Mouse (Mus musculus): ENCODE measurements around the gene Wt1. TPM values are rescaled to one million over a fixed set of nuclear protein-coding genes. Genes with fewer than 3 reads are reported as not detected.
A peak's percentile ranks its signal among the peaks of the same experiment; 100 is the strongest.

Gene Wt1
- polyA plus RNA-seq (2012; rRNA removed) = 18.5 and 30.7 TPM in 2 replicates

- no peak for TF ChIP-seq POLR2A (IDR thresholded peaks at IDR 0.05; ENCODE audit: low read depth, low read length)
- WGBS = 5% methylated on average over 25 of the region's 25 CpGs
- H3K27me3 ChIP-seq (ENCODE audit: control insufficient read depth, insufficient read depth, low read length) = peaks cover 39% of the 10 kb centered on the region
- peak within 1 kb of the TSS; percentile 50 for H3K27ac ChIP-seq (ENCODE audit: insufficient read depth, low read length)
- peak within 1 kb of the TSS; percentile 42 for H3K4me3 ChIP-seq (ENCODE audit: extremely low read depth, insufficient read depth, insufficient read length)
- H3K36me3 ChIP-seq (ENCODE audit: control insufficient read depth, insufficient read depth, low read length) = no peaks in the 10 kb centered on the region
- DNase-seq (ENCODE audit: low read depth in 1 of 2, low spot score in 2 of 2) = peak in 1 of 2 experiments; percentile 12
- H3K4me1 ChIP-seq (ENCODE audit: control insufficient read depth, insufficient read depth, insufficient read length) = no peaks in the 10 kb centered on the region
Observed at GRCm38 (mm10) chr2:105126279-105126678, at the start of gene Wt1. Gene Wt1, plus strand, starts transcription at chr2:105126529.

- H3K4me3 ChIP-seq (ENCODE audit: extremely low read depth, insufficient read depth, insufficient read length) = no peak overlapping the region
- no peak for TF ChIP-seq POLR2A (IDR thresholded peaks at IDR 0.05; ENCODE audit: low read depth, low read length)
- TF ChIP-seq CTCF (IDR thresholded peaks at IDR 0.05; ENCODE audit: extremely low read depth, insufficient read depth, insufficient read length, insufficient replicate concordance) = no peak
- no peak overlapping the region for H3K27ac ChIP-seq (ENCODE audit: insufficient read depth, low read length)
- no peaks in the 10 kb centered on the region for H3K4me1 ChIP-seq (ENCODE audit: control insufficient read depth, insufficient read depth, insufficient read length)
- no peak for DNase-seq (ENCODE audit: low read depth in 1 of 2, low spot score in 2 of 2)
- no peaks in the 10 kb centered on the region for H3K36me3 ChIP-seq (ENCODE audit: control insufficient read depth, insufficient read depth, low read length)
- 84% methylated on average over 7 of the region's 7 CpGs for WGBS
- H3K27me3 ChIP-seq (ENCODE audit: control insufficient read depth, insufficient read depth, low read length) = no peaks in the 10 kb centered on the region
Observed at GRCm38 (mm10) chr2:105077151-105077550, 49.2 kb upstream of the Wt1 start.

GRCm38 (mm10) chr2:105082256-105082790 lies 44.0 kb upstream of the Wt1 start:
- no peak for DNase-seq (ENCODE audit: low read depth in 1 of 2, low spot score in 2 of 2)
- Histone ChIP-seq H3K27me3 (ENCODE audit: control insufficient read depth, insufficient read depth, low read length) (no peaks in the 10 kb centered on the region), H3K4me1 (ENCODE audit: control insufficient read depth, insufficient read depth, insufficient read length) (no peaks in the 10 kb centered on the region), H3K27ac (ENCODE audit: insufficient read depth, low read length) (no peak overlapping the region), H3K36me3 (ENCODE audit: control insufficient read depth, insufficient read depth, low read length) (no peaks in the 10 kb centered on the region), H3K4me3 (ENCODE audit: extremely low read depth, insufficient read depth, insufficient read length) (no peak overlapping the region)
- 44% methylated on average over 9 of the region's 9 CpGs for whole genome bisulfite sequencing
- TF ChIP-seq POLR2A (IDR thresholded peaks at IDR 0.05; ENCODE audit: low read depth, low read length) (no peak), CTCF (IDR thresholded peaks at IDR 0.05; ENCODE audit: extremely low read depth, insufficient read depth, insufficient read length, insufficient replicate concordance) (no peak)

- Histone ChIP-seq H3K27ac (ENCODE audit: insufficient read depth, low read length) (no peak overlapping the region), H3K36me3 (ENCODE audit: control insufficient read depth, insufficient read depth, low read length) (no peaks in the 10 kb centered on the region), H3K27me3 (ENCODE audit: control insufficient read depth, insufficient read depth, low read length) (no peaks in the 10 kb centered on the region), H3K4me1 (ENCODE audit: control insufficient read depth, insufficient read depth, insufficient read length) (no peaks in the 10 kb centered on the region), H3K4me3 (ENCODE audit: extremely low read depth, insufficient read depth, insufficient read length) (no peak overlapping the region)
- no peak for TF ChIP-seq CTCF (IDR thresholded peaks at IDR 0.05; ENCODE audit: extremely low read depth, insufficient read depth, insufficient read length, insufficient replicate concordance)
- no peak for TF ChIP-seq POLR2A (IDR thresholded peaks at IDR 0.05; ENCODE audit: low read depth, low read length)
- 80% methylated on average over 4 of the region's 4 CpGs for WGBS
- DNase-seq (ENCODE audit: low read depth in 1 of 2, low spot score in 2 of 2) = no peak
Observed at GRCm38 (mm10) chr2:105084035-105084434, 42.3 kb upstream of the Wt1 start.

GRCm38 (mm10) chr2:105086081-105086480 lies 40.2 kb upstream of the Wt1 start:
- WGBS = 93% methylated on average over 3 of the region's 3 CpGs
- TF ChIP-seq POLR2A (IDR thresholded peaks at IDR 0.05; ENCODE audit: low read depth, low read length) (no peak), CTCF (IDR thresholded peaks at IDR 0.05; ENCODE audit: extremely low read depth, insufficient read depth, insufficient read length, insufficient replicate concordance) (no peak)
- Histone ChIP-seq H3K27me3 (ENCODE audit: control insufficient read depth, insufficient read depth, low read length) (no peaks in the 10 kb centered on the region), H3K4me1 (ENCODE audit: control insufficient read depth, insufficient read depth, insufficient read length) (no peaks in the 10 kb centered on the region), H3K27ac (ENCODE audit: insufficient read depth, low read length) (no peak overlapping the region), H3K4me3 (ENCODE audit: extremely low read depth, insufficient read depth, insufficient read length) (no peak overlapping the region), H3K36me3 (ENCODE audit: control insufficient read depth, insufficient read depth, low read length) (no peaks in the 10 kb centered on the region)
- DNase-seq (ENCODE audit: low read depth in 1 of 2, low spot score in 2 of 2) = no peak

GRCm38 (mm10) chr2:105088005-105088404 lies 38.3 kb upstream of the Wt1 start:
- H3K27me3 ChIP-seq (ENCODE audit: control insufficient read depth, insufficient read depth, low read length) = no peaks in the 10 kb centered on the region
- no peak overlapping the region for H3K27ac ChIP-seq (ENCODE audit: insufficient read depth, low read length)
- no peak for DNase-seq (ENCODE audit: low read depth in 1 of 2, low spot score in 2 of 2)
- no peak overlapping the region for H3K4me3 ChIP-seq (ENCODE audit: extremely low read depth, insufficient read depth, insufficient read length)
- no peaks in the 10 kb centered on the region for H3K4me1 ChIP-seq (ENCODE audit: control insufficient read depth, insufficient read depth, insufficient read length)
- TF ChIP-seq POLR2A (IDR thresholded peaks at IDR 0.05; ENCODE audit: low read depth, low read length) = no peak
- TF ChIP-seq CTCF (IDR thresholded peaks at IDR 0.05; ENCODE audit: extremely low read depth, insufficient read depth, insufficient read length, insufficient replicate concordance) = no peak
- H3K36me3 ChIP-seq (ENCODE audit: control insufficient read depth, insufficient read depth, low read length) = no peaks in the 10 kb centered on the region
- 78% methylated on average over 3 of the region's 3 CpGs for WGBS

GRCm38 (mm10) chr2:105089083-105089482 lies 37.2 kb upstream of the Wt1 start:
- Histone ChIP-seq H3K36me3 (ENCODE audit: control insufficient read depth, insufficient read depth, low read length) (no peaks in the 10 kb centered on the region), H3K27me3 (ENCODE audit: control insufficient read depth, insufficient read depth, low read length) (no peaks in the 10 kb centered on the region), H3K4me3 (ENCODE audit: extremely low read depth, insufficient read depth, insufficient read length) (no peak overlapping the region), H3K4me1 (ENCODE audit: control insufficient read depth, insufficient read depth, insufficient read length) (no peaks in the 10 kb centered on the region), H3K27ac (ENCODE audit: insufficient read depth, low read length) (no peak overlapping the region)
- TF ChIP-seq POLR2A (IDR thresholded peaks at IDR 0.05; ENCODE audit: low read depth, low read length) = no peak
- no peak for DNase-seq (ENCODE audit: low read depth in 1 of 2, low spot score in 2 of 2)
- WGBS = 91% methylated on average over 4 of the region's 4 CpGs
